Mouse (Mus musculus): ENCODE data around the gene Eml4.

DNA sequence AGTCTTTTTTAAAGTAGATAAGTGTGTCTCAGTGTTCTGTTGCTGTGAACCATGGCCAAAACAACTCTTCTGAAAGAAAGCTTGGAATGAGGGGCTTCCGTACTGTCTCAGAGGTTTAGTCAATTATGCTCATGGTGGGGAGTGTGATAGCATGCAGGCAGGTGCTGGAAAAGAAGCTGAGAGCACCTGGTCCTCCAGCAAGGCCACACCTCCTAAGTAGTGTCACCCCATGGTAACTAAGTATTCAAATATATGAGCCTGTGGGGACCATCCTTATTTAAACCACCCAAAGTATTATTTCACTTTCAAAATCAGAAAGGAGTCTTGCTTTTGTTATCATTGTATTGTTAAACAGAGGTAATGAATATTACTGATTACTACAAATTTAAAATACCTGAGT, 48.0 kb downstream of the Eml4 start:
- no peak for TF ChIP-seq CTCF (IDR thresholded peaks at IDR 0.05; ENCODE audit: low read depth)
- no peak for TF ChIP-seq EP300 (IDR thresholded peaks at IDR 0.05; ENCODE audit: low read depth)
